Mouse (Mus musculus) cortical plate, adult 2 months (tissue): ENCODE measurements at regions not wholly inside any gene's neighbourhood (a gene's known extent, or its start where the extent isn't known, plus 50 kb on each side); places are given as distances from the start of the nearest gene placed in this dataset.

Experiments used
- CTCF ChIP-seq: fragments of 200-500 bp; IDR thresholded peaks from 2 replicates; pipeline ENCODE4 v1.5.1; 2011; ENCODE audit warnings: mild to moderate bottlenecking, control low read depth, low read length; ENCODE audit not compliant: insufficient read depth; ENCODE audit errors: extremely low read depth
- POLR2A ChIP-seq: fragments of 200-500 bp; IDR thresholded peaks from 2 replicates; pipeline ENCODE4 v1.6.1; 2011; ENCODE audit warnings: mild to moderate bottlenecking, low read length, control low read depth; ENCODE audit not compliant: insufficient read depth; ENCODE audit errors: extremely low read depth

GRCm38 (mm10) chr14:79842734-79843133 is 71.6 kb upstream of the Pcdh8 start:
- no peak for TF ChIP-seq CTCF
- no peak for TF ChIP-seq POLR2A
